In genomic region chr5:103774703-103775333, GRCm38 (mm10) we compare ENCODE assay signal across 10 mouse cellular contexts.
DNase-seq lines count a peak whose midpoint lies in the region; ATAC-seq lines count a peak whose summit lies in the region.
"Had no signal": no experiment of that assay in that cellular context is flagged by ENCODE, and none has a peak within 500 bp of the region (broad histone marks: within the 10 kb centered on the region; RNA-seq: fewer than 3 reads in every experiment).

No protein-coding gene starts in this region.

- no peak overlapping the region for H3K4me3 ChIP-seq in kidney, embryonic 14.5 days (ENCODE audit: low read length)
- no peak overlapping the region for H3K4me3 ChIP-seq in limb, embryonic 10.5 days
- H3K4me3 ChIP-seq in forebrain, embryonic 12.5 days (replicated peaks), result no peak overlapping the region
- H3K4me3 ChIP-seq: lung, embryonic 15.5 days had no signal

- 54% methylated on average over 11 of the region's 11 CpGs for WGBS in kidney, embryonic 14.5 days
- 73% methylated on average over 11 of the region's 11 CpGs for WGBS in limb, embryonic 10.5 days
- 78% methylated on average over 11 of the region's 11 CpGs for WGBS in forebrain, embryonic 12.5 days

- no peak overlapping the region for H3K9ac ChIP-seq in kidney, embryonic 14.5 days (ENCODE audit: low read depth, low read length)
- H3K9ac ChIP-seq in forebrain, embryonic 12.5 days, result no peak overlapping the region
- H3K9ac ChIP-seq: lung, embryonic 15.5 days had no signal

- no peaks in the 10 kb centered on the region for H3K36me3 ChIP-seq in kidney, embryonic 14.5 days (ENCODE audit: control insufficient read depth, insufficient read depth, low read length)
- no peaks in the 10 kb centered on the region for H3K36me3 ChIP-seq in limb, embryonic 10.5 days
- H3K36me3 ChIP-seq in forebrain, embryonic 12.5 days (replicated peaks), result no peaks in the 10 kb centered on the region
- H3K36me3 ChIP-seq: lung, embryonic 15.5 days had no signal

- H3K27ac ChIP-seq in kidney, embryonic 14.5 days (ENCODE audit: low read depth, low read length), result peak overlapping the region; percentile 47; the same call in 1 of the 2 replicates
- 0 out of 2 replicates have a peak overlapping the region, but pooled peaks have one; percentile 25 for H3K27ac ChIP-seq in limb, embryonic 10.5 days
- H3K27ac ChIP-seq in forebrain, embryonic 12.5 days, result no peak overlapping the region
- H3K27ac ChIP-seq: lung, embryonic 15.5 days had no signal

- peaks cover 82% of the 10 kb centered on the region for H3K4me1 ChIP-seq in kidney, embryonic 14.5 days (ENCODE audit: control insufficient read depth, insufficient read depth, low read length)
- peaks cover 69% of the 10 kb centered on the region for H3K4me1 ChIP-seq in limb, embryonic 10.5 days
- peaks cover 66% of the 10 kb centered on the region for H3K4me1 ChIP-seq in forebrain, embryonic 12.5 days

- peak; percentile 82 to 92 for DNase-seq in adrenal gland, adult (ENCODE audit: inconsistent age in 2 of 2, low spot score in 1 of 2)
- no peak for DNase-seq in adrenal gland, adult 18-20 months (ENCODE audit: low spot score in 2 of 2)
- no peak for DNase-seq in kidney, adult 9 months
- peak; percentile 94 for DNase-seq in NIH3T3 (ENCODE audit: low read depth)
- no peak for DNase-seq in limb, embryonic 10.5 days (ENCODE audit: low spot score)
- DNase-seq in spleen, postnatal 10 days (ENCODE audit: low spot score in 2 of 2), result no peak
- DNase-seq: thymus, postnatal 14 days had no signal

- H3K4me2 ChIP-seq in kidney, embryonic 14.5 days (replicated peaks; ENCODE audit: low read depth, low read length), result no peak overlapping the region
- H3K4me2 ChIP-seq in forebrain, embryonic 12.5 days, result no peak overlapping the region
- H3K4me2 ChIP-seq: lung, embryonic 15.5 days had no signal

- H3K9me3 ChIP-seq in kidney, embryonic 14.5 days (ENCODE audit: control insufficient read depth, low read length), result peaks cover 3% of the 10 kb centered on the region; the same call in 1 of the 2 replicates
- H3K9me3 ChIP-seq in limb, embryonic 10.5 days (replicated peaks), result no peaks in the 10 kb centered on the region
- no peaks in the 10 kb centered on the region for H3K9me3 ChIP-seq in forebrain, embryonic 12.5 days
- H3K9me3 ChIP-seq: lung, embryonic 15.5 days had no signal

- no peaks in the 10 kb centered on the region for H3K27me3 ChIP-seq in kidney, embryonic 14.5 days (ENCODE audit: control insufficient read depth, insufficient read depth, low read length)
- H3K27me3 ChIP-seq in limb, embryonic 10.5 days (ENCODE audit: low read depth, poor library complexity, severe bottlenecking), result no peaks in the 10 kb centered on the region
- peaks cover 3% of the 10 kb centered on the region; the same call in 1 of the 2 replicates for H3K27me3 ChIP-seq in forebrain, embryonic 12.5 days
- H3K27me3 ChIP-seq: lung, embryonic 15.5 days had no signal

- ATAC-seq in kidney, embryonic 14.5 days (ENCODE audit: low FRiP score, low TSS enrichment), result no peak
- ATAC-seq in forebrain, embryonic 12.5 days (ENCODE audit: low FRiP score), result no peak

Comparison
In these comparisons a context has a peak if more than half of its experiments do, and no peak if none do; other contexts are left out.
1. DNase-seq: peak in adrenal gland, adult (2 of 2) and NIH3T3 (single experiment); none in adrenal gland, adult 18-20 months (0 of 2), kidney, adult 9 months (single experiment), limb, embryonic 10.5 days (single experiment) and spleen, postnatal 10 days (0 of 2).